Mouse (Mus musculus): Measurements from ENCODE around the gene Mlh1.

DNA sequence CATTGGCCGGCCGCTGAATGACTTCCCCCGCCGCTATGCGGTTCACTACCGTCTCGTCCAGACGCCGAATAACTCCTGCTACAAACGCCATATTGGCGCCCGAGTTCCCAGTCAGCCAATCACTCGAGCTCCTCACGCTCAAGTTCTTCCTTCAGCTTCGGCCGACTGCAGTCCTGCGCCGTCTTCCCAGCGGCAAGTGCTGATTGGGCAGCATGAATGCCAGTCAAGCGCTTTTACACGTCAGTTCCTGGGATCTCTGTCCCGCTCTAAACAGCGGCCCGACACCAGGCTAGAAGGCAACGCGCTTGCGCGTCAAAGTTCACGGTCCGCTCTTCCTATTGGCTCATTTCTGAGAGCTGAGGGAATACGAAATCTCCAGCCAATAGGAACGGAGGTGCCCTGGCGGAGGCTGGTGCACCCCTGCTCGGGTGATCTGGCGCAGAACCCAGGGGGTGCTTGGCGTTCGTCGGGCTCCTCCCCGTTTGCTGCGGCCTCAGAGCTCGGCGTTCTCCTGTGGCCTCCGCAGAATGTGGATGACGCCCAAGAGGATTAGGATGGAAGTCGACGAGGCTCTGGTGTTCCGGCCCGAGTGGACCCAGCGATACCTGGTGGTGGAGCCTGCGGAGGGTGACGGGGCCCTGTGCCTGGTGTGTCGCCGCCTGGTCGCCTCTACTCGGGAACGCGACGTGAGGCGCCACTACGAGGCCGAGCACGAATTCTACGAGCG is at the start of gene Mlh1, which contains the start of gene Epm2aip1:
- TF ChIP-seq CTCF (conservative IDR thresholded peaks at IDR 0.05; ENCODE audit: low read length) (no peak), POU5F1 (IDR thresholded peaks at IDR 0.05; ENCODE audit: borderline replicate concordance, low read length) (no peak), NANOG (IDR thresholded peaks at IDR 0.05; ENCODE audit: borderline replicate concordance, low read length) (no peak)

All from E14TG2a.4 (cell line).